Mouse (Mus musculus): ENCODE data around the gene Adam10.

Adam10 gene

GRCm38 (mm10) chr9:70673656-70674055 is 5.1 kb upstream of the Adam10 start:
- no peak for DNase-seq

DNA sequence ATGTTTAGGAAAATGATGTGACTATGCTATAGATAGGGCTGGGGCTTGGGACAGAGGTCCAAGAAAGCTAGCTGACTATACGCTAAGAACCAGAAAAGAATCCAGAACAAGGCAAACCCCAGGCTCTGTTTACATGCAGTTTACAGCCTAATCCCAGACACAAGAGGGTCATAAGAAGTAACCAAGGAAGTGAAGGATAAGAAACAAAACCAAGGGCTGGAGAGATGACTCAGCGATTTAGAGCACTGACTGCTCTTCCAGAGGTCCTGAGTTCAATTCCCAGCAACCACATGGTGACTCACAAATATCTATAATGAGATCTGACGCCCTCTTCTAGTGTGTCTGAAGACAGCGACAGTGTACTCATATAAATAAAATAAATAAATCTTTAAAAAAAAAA is 3.7 kb upstream of the Adam10 start:
- DNase-seq = no peak

GRCm38 (mm10) chr9:70675961-70676360 is 2.8 kb upstream of the Adam10 start:
- no peak for DNase-seq

GRCm38 (mm10) chr9:70679132-70680091 is 615 bp downstream of the Adam10 start:
- peak; percentile 68 to 71 for DNase-seq

- DNase-seq = no peak
Measured at GRCm38 (mm10) chr9:70682202-70682601, 3.4 kb downstream of the Adam10 start.

DNA sequence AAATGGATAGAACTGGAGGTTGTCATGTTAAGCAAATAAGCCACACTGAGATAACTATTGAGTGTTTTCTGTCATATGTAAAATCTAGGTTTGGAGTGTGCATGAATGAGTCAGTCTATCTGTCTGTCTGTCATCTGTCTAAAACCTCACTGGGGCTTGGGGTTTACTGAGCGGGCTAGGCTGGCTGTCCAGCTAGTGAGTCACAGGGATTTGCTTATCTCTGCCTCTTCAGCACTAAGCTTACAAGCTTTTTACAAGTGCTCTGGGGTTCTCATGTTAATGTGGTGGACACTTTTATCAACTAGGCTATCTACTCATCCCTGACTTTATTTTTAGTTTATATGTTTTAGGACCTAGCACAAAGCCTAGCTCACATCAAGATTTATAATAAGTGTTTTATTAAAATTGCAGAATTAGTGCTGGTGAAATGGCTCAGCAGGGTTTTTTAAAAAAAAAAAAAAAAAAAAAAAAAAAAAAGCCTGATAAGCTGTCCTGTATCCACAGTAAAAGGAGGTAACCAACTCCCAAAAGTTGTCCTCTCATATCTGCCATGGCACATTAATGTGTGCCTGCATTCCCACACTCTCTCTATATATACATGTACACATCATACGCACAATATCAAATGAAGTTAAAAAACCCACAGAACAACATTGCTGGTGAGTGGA is 9.6 kb downstream of the Adam10 start:
- no peak for DNase-seq

DNA sequence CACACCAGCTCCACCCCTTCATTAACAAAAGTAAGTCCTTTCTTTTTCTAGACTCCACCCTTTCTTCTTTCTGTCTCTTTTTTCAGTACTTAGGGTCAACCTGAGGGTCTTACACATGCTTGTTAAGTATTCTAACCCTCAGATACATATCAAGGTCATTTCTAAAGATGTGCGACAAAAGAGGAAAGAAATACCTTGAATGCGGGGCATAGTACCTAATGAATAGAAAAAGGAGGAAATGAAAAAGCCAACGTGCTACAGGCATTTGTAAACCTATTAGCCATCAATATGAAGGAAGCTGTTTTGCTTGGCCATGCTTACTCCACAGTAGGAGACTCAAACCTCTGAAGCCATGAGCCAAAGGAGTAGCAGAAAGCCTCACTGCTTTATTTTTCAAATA is 11.1 kb downstream of the Adam10 start:
- no peak for DNase-seq

- no peak for DNase-seq
Measured at GRCm38 (mm10) chr9:70690579-70690978, 11.8 kb downstream of the Adam10 start.

DNA sequence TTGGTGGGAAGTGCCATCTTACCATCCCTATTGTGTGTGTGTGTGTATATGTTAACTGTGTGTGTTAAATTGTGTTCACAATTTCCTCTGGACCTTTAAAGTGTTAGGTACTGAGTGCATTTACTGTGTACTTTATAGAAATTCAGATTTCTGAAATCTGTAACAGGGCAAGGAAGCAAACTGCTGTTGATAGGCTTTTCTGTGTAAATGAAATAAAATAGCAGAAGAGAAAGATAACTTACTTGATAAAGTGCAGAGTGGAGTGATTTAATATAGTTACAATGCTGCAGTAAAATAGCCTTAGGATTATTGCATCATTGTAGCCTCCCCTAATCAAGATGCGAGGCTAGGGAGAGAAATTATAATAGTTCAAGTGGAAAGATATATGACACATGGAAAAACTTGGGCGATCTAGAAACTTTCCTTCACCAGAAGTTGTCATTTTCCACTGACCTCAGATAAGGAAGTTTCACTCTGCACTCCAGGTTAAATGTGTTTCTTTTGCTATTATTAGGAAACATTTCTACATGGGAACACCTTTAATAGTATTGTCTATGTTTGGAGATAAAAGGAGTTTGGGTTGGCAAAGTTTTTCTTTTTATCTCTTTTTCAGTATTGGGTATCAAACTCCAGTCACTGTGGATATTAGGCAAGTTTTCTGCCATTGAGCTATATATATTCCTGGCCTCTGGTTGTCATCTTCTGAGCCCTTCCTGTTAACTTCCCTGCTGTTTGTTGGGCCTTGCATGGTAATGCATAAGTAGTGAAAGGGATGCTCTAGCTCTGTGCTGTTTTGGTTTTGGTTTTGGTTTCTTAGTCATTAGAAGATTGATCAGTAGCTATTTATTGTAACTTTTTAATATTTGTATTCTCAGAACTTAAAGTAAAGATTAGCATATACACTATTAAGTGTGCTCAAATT is 13.2 kb downstream of the Adam10 start:
- DNase-seq = no peak

DNA sequence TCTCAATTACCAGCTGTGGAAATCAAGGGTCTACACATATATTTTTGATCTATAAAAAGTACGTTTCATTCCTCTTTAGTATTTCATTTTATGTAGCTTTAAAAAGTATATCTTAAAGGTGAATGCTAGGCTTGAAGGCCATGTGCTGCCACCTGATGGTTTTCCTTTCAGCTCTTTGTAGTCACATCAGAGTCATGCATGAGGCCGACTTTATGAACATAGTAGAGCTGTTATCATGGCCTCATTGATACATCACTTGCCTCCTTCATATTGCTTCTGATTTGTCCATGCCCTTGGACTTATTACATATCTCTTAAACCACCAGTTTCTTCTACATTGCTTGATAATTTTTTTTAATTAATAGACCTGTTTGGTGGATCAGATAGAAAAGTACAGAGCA is 16.9 kb downstream of the Adam10 start:
- DNase-seq = no peak

GRCm38 (mm10) chr9:70698090-70698489 is 19.3 kb downstream of the Adam10 start:
- no peak for DNase-seq

- DNase-seq = no peak
Measured at GRCm38 (mm10) chr9:70703597-70704203, 24.9 kb downstream of the Adam10 start.

- no peak for DNase-seq
Measured at GRCm38 (mm10) chr9:70706444-70706843, 27.6 kb downstream of the Adam10 start.

GRCm38 (mm10) chr9:70729544-70729943 is 50.7 kb downstream of the Adam10 start:
- DNase-seq = no peak

DNA sequence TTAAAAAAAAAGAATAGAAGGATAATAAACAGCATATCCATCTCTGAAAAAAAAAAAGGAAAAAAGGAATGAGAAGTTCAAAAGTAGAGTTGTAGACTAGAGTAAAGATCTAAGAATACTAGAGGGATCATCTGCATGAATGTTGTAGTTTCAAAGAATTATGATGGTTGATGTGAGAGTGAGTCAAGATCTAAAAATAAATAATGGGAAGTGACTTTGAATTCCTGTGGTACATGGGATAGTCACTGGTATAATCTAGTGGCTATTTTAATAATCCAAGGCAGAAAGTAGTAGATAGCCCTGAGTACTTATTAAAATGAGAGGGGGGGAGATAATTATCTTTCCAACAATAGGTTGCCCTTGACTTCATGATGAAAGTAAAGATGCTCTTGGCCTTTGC is 52.3 kb downstream of the Adam10 start:
- no peak for DNase-seq

GRCm38 (mm10) chr9:70733208-70733607 is 54.4 kb downstream of the Adam10 start:
- DNase-seq = no peak

GRCm38 (mm10) chr9:70739998-70740397 is 61.2 kb downstream of the Adam10 start:
- DNase-seq = no peak

- DNase-seq = no peak
Measured at GRCm38 (mm10) chr9:70751504-70752222, 72.9 kb downstream of the Adam10 start.

DNA sequence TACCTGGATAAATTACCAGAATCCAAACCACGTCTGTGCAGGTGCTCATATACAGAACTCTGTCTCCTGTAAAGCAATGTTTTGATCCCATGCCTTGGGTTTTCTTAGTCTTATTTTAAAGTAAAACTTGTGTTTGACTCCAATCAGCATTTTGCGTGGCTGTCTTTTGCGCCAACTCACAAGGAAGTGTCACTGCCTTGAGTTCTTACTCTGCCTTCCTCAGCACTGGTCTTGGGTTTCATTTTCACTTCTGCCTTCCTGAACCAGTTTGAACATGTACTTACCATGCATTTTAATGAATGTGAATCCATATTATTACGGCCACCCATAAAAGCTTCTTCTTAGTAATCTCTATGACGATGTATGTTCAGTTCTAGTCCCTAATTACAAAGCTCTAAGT is 82.2 kb downstream of the Adam10 start:
- no peak for DNase-seq

- no peak for DNase-seq
Measured at GRCm38 (mm10) chr9:70775517-70775916, 96.7 kb downstream of the Adam10 start.

- peak; percentile 38 to 63 for DNase-seq
Measured at GRCm38 (mm10) chr9:70782191-70782590, 103.4 kb downstream of the Adam10 start.

GRCm38 (mm10) chr9:70788705-70789104 is 109.9 kb downstream of the Adam10 start:
- DNase-seq = no peak
